Mouse (Mus musculus): ENCODE measurements around the gene Zkscan1. TPM values are rescaled to one million over a fixed set of nuclear protein-coding genes. Genes with fewer than 3 reads are reported as not detected.
A peak's percentile ranks its signal among the peaks of the same experiment; 100 is the strongest.
"Not testable (repeated sequence)": the region's sequence is repeated elsewhere in the genome, so short reads cannot be mapped to it uniquely, and the experiment has no call there.

Gene Zkscan1
- total RNA-seq (2017) = 13.7 to 19.2 TPM (median 14.7 TPM) in 3 replicates

GRCm38 (mm10) chr5:138084996-138085395 lies at the start of gene Zkscan1:
Zkscan1 (plus strand) TSS chr5:138085084.
- ATAC-seq (replicated peaks; ENCODE audit: insufficient number of reproducible peaks, low FRiP score, low TSS enrichment, poor library complexity, severe bottlenecking) = peak; percentile 99

GRCm38 (mm10) chr5:138052894-138053293 lies 32.0 kb upstream of the Zkscan1 start, which contains the start of gene Smok3c:
Smok3c (plus strand) TSS chr5:138053194.
- ATAC-seq (replicated peaks; ENCODE audit: insufficient number of reproducible peaks, low FRiP score, low TSS enrichment, poor library complexity, severe bottlenecking) = not testable (repeated sequence)

GRCm38 (mm10) chr5:138073803-138074202 lies 11.1 kb upstream of the Zkscan1 start:
- no peak for ATAC-seq (replicated peaks; ENCODE audit: insufficient number of reproducible peaks, low FRiP score, low TSS enrichment, poor library complexity, severe bottlenecking)

GRCm38 (mm10) chr5:138075684-138076083 lies 9.2 kb upstream of the Zkscan1 start:
- ATAC-seq (replicated peaks; ENCODE audit: insufficient number of reproducible peaks, low FRiP score, low TSS enrichment, poor library complexity, severe bottlenecking) = no peak

GRCm38 (mm10) chr5:138076148-138076547 lies 8.7 kb upstream of the Zkscan1 start:
- no peak for ATAC-seq (replicated peaks; ENCODE audit: insufficient number of reproducible peaks, low FRiP score, low TSS enrichment, poor library complexity, severe bottlenecking)

GRCm38 (mm10) chr5:138080456-138080855 lies 4.4 kb upstream of the Zkscan1 start:
- no peak for ATAC-seq (replicated peaks; ENCODE audit: insufficient number of reproducible peaks, low FRiP score, low TSS enrichment, poor library complexity, severe bottlenecking)

GRCm38 (mm10) chr5:138081446-138081845 lies 3.4 kb upstream of the Zkscan1 start:
- ATAC-seq (replicated peaks; ENCODE audit: insufficient number of reproducible peaks, low FRiP score, low TSS enrichment, poor library complexity, severe bottlenecking) = no peak

- no peak for ATAC-seq (replicated peaks; ENCODE audit: insufficient number of reproducible peaks, low FRiP score, low TSS enrichment, poor library complexity, severe bottlenecking)
Observed at GRCm38 (mm10) chr5:138083318-138083900, 1.5 kb upstream of the Zkscan1 start.

- no peak for ATAC-seq (replicated peaks; ENCODE audit: insufficient number of reproducible peaks, low FRiP score, low TSS enrichment, poor library complexity, severe bottlenecking)
Observed at GRCm38 (mm10) chr5:138083936-138084335, 948 bp upstream of the Zkscan1 start.

GRCm38 (mm10) chr5:138084507-138084906 lies 377 bp upstream of the Zkscan1 start:
- no peak for ATAC-seq (replicated peaks; ENCODE audit: insufficient number of reproducible peaks, low FRiP score, low TSS enrichment, poor library complexity, severe bottlenecking)

- ATAC-seq (replicated peaks; ENCODE audit: insufficient number of reproducible peaks, low FRiP score, low TSS enrichment, poor library complexity, severe bottlenecking) = no peak; the same call in 1 of the 2 replicates
Observed at GRCm38 (mm10) chr5:138085421-138085911, 582 bp downstream of the Zkscan1 start.

GRCm38 (mm10) chr5:138086842-138087241 lies 2.0 kb downstream of the Zkscan1 start:
- no peak for ATAC-seq (replicated peaks; ENCODE audit: insufficient number of reproducible peaks, low FRiP score, low TSS enrichment, poor library complexity, severe bottlenecking)

GRCm38 (mm10) chr5:138088366-138088765 lies 3.5 kb downstream of the Zkscan1 start:
- no peak for ATAC-seq (replicated peaks; ENCODE audit: insufficient number of reproducible peaks, low FRiP score, low TSS enrichment, poor library complexity, severe bottlenecking)

- ATAC-seq (replicated peaks; ENCODE audit: insufficient number of reproducible peaks, low FRiP score, low TSS enrichment, poor library complexity, severe bottlenecking) = no peak
Observed at GRCm38 (mm10) chr5:138089108-138089551, 4.2 kb downstream of the Zkscan1 start.

GRCm38 (mm10) chr5:138090271-138090670 lies 5.4 kb downstream of the Zkscan1 start:
- ATAC-seq (replicated peaks; ENCODE audit: insufficient number of reproducible peaks, low FRiP score, low TSS enrichment, poor library complexity, severe bottlenecking) = no peak

- no peak for ATAC-seq (replicated peaks; ENCODE audit: insufficient number of reproducible peaks, low FRiP score, low TSS enrichment, poor library complexity, severe bottlenecking)
Observed at GRCm38 (mm10) chr5:138090737-138091136, 5.9 kb downstream of the Zkscan1 start.

GRCm38 (mm10) chr5:138092771-138093170 lies 7.9 kb downstream of the Zkscan1 start:
- no peak for ATAC-seq (replicated peaks; ENCODE audit: insufficient number of reproducible peaks, low FRiP score, low TSS enrichment, poor library complexity, severe bottlenecking)

GRCm38 (mm10) chr5:138094474-138094873 lies 9.6 kb downstream of the Zkscan1 start:
- no peak for ATAC-seq (replicated peaks; ENCODE audit: insufficient number of reproducible peaks, low FRiP score, low TSS enrichment, poor library complexity, severe bottlenecking)

- ATAC-seq (replicated peaks; ENCODE audit: insufficient number of reproducible peaks, low FRiP score, low TSS enrichment, poor library complexity, severe bottlenecking) = no peak
Observed at GRCm38 (mm10) chr5:138104976-138105375, 20.1 kb downstream of the Zkscan1 start.

- no peak for ATAC-seq (replicated peaks; ENCODE audit: insufficient number of reproducible peaks, low FRiP score, low TSS enrichment, poor library complexity, severe bottlenecking)
Observed at GRCm38 (mm10) chr5:138107130-138107529, 22.2 kb downstream of the Zkscan1 start.
